Mouse (Mus musculus) liver, embryonic 14.5 days (tissue): Measurements from ENCODE around the gene Mthfsl. TPM values are rescaled to one million over a fixed set of nuclear protein-coding genes. Genes with fewer than 3 reads are reported as not detected.
"Not testable (repeated sequence)": the region's sequence is repeated elsewhere in the genome, so short reads cannot be mapped to it uniquely, and the experiment has no call there.

ENCODE experiments used
- ATAC-seq: fragments of 200-750 bp; cut with Nextera tagmentation; 2 replicates; pipeline ENCODE4 v1.8.0; 2017; ENCODE audit warnings: moderate number of reproducible peaks, mild to moderate bottlenecking, moderate library complexity; ENCODE audit not compliant: insufficient read depth
- DNase-seq, 3 experiments: peaks; one replicate each; pipeline ENCODE4 v3.0.0-alpha.2; 2012 to 2013; ENCODE audit warnings: low read depth in 3 of 3, low spot score in 3 of 3
- H3K27ac ChIP-seq: fragments of 300-500 bp; sonication (generic); 2 replicates; pipeline ENCODE4 v1.5.1; 2014; ENCODE audit warnings: moderate library complexity, mild to moderate bottlenecking, control low read depth, inconsistent platforms
- H3K27me3 ChIP-seq: fragments of 300-500 bp; sonication (generic); 2 replicates; pipeline ENCODE4 v1.6.1; 2014; ENCODE audit warnings: mild to moderate bottlenecking, low read length, moderate library complexity; ENCODE audit not compliant: control insufficient read depth, insufficient read depth
- H3K36me3 ChIP-seq: fragments of 300-500 bp; sonication (generic); replicated peaks from 2 replicates; pipeline ENCODE4 v1.6.1; 2014; ENCODE audit warnings: low read depth; ENCODE audit not compliant: control insufficient read depth, insufficient read depth
- H3K4me1 ChIP-seq, 2 experiments: fragments of 200-500 bp in 1 of 2; fragments of 300-500 bp in 1 of 2; sonication (generic) in 1 of 2; replicated peaks; 2 replicates each; pipeline ENCODE4 v1.6.1; 2012 to 2014; ENCODE audit warnings: antibody characterized with exemption in 1 of 2, inconsistent platforms in 1 of 2, low read length in 1 of 2; ENCODE audit not compliant: control insufficient read depth in 2 of 2, insufficient read depth in 2 of 2
- H3K4me2 ChIP-seq: fragments of 300-500 bp; sonication (generic); 2 replicates; pipeline ENCODE4 v1.6.1; 2014; ENCODE audit warnings: low read depth, mild to moderate bottlenecking, control low read depth, moderate library complexity
- H3K4me3 ChIP-seq, 2 experiments: fragments of 200-500 bp in 1 of 2; fragments of 300-500 bp in 1 of 2; sonication (generic) in 1 of 2; 2 replicates each; pipeline ENCODE4 v1.5.1; 2012 to 2014; ENCODE audit warnings: low read depth in 2 of 2, low read length in 2 of 2, mild to moderate bottlenecking in 2 of 2, control low read depth in 1 of 2, inconsistent platforms in 1 of 2, moderate library complexity in 1 of 2; ENCODE audit not compliant: insufficient read depth in 1 of 2
- H3K9ac ChIP-seq: fragments of 300-500 bp; sonication (generic); replicated peaks from 2 replicates; pipeline ENCODE4 v1.6.1; 2014; ENCODE audit warnings: mild to moderate bottlenecking, control low read depth, moderate library complexity
- H3K9me3 ChIP-seq: fragments of 300-500 bp; sonication (generic); 2 replicates; pipeline ENCODE4 v1.6.1; 2016; ENCODE audit warnings: low read length, mixed read lengths; ENCODE audit not compliant: control insufficient read depth
- CTCF ChIP-seq: IDR thresholded peaks from 2 replicates; pipeline ENCODE4 v1.5.1; 2016; ENCODE audit warnings: antibody characterized with exemption, low read depth, control low read depth
- WGBS: fragments of 180-500 bp; shearing (Covaris S2); extraction: QIAGEN DNeasy Blood & Tissue Kit; methylation state at CpG from one replicate; pipeline ENCODE4 v1.1.7; 2014; ENCODE audit not compliant: insufficient replicate concordance; 5-methylcytosine and 5-hydroxymethylcytosine counted together
- polyA plus RNA-seq, 2 experiments: library from polyadenylated mRNA; depleted of rRNA in 1 of 2; stranded (reverse) in 1 of 2; unstranded in 1 of 2; fragments of >200 nt; fragmentation: Nextera tagmentation in 1 of 2; extraction: Ambion mirVana in 1 of 2; gene quantifications; 2 replicates each; pipeline versions ENCODE4 v1.2.1 to v1.2.3; 2012 to 2014

The Mthfsl gene
- polyA plus RNA-seq (2012; rRNA removed) (10.5 and 16.5 TPM in 2 replicates), polyA plus RNA-seq (2014; fragmentation: Nextera tagmentation; extraction: Ambion mirVana) (20.0 and 22.1 TPM in 2 replicates)

GRCm38 (mm10) chr9:88719989-88720537, at the start of gene Mthfsl:
TSS of gene Mthfsl (minus strand) at chr9:88720296.
- not testable (repeated sequence) for H3K27me3 ChIP-seq, DNase-seq, H3K27ac ChIP-seq, H3K36me3 ChIP-seq, H3K4me1 ChIP-seq, H3K9me3 ChIP-seq
- peak; percentile 41 for ATAC-seq
- peak within 1 kb of the TSS; percentile 43 to 65 for H3K4me3 ChIP-seq
- H3K4me2 ChIP-seq = peak within 1 kb of the TSS; percentile 59
- 23% methylated on average over 11 of the region's 12 CpGs for WGBS
- H3K9ac ChIP-seq = peak within 1 kb of the TSS; percentile 47

GRCm38 (mm10) chr9:88769470-88769869, 49.4 kb upstream of the Mthfsl start:
- not testable (repeated sequence) for H3K36me3 ChIP-seq, H3K4me2 ChIP-seq, H3K27me3 ChIP-seq, H3K4me3 ChIP-seq, DNase-seq, H3K9ac ChIP-seq, H3K27ac ChIP-seq, H3K9me3 ChIP-seq, ATAC-seq, H3K4me1 ChIP-seq
- 75% methylated on average over 4 of the region's 5 CpGs for WGBS

GRCm38 (mm10) chr9:88746687-88747086, 26.6 kb upstream of the Mthfsl start:
- not testable (repeated sequence) for H3K27me3 ChIP-seq, H3K9ac ChIP-seq, H3K4me3 ChIP-seq, H3K9me3 ChIP-seq, H3K36me3 ChIP-seq, ATAC-seq, H3K27ac ChIP-seq, H3K4me1 ChIP-seq, DNase-seq, H3K4me2 ChIP-seq
- WGBS = 25% methylated on average over 1 of the region's 2 CpGs
- TF ChIP-seq CTCF = peak; percentile 28; the same call in 1 of the 2 replicates

- not testable (repeated sequence) for H3K36me3 ChIP-seq, H3K9ac ChIP-seq, H3K27ac ChIP-seq, H3K4me2 ChIP-seq, ATAC-seq, H3K27me3 ChIP-seq, DNase-seq, H3K9me3 ChIP-seq, H3K4me3 ChIP-seq, H3K4me1 ChIP-seq
- no CpG with 5 or more reads among the region's 2 CpGs for WGBS
Measured at GRCm38 (mm10) chr9:88746046-88746445, 25.9 kb upstream of the Mthfsl start.

- H3K27ac ChIP-seq, DNase-seq, H3K9ac ChIP-seq, H3K4me2 ChIP-seq, H3K4me1 ChIP-seq, H3K27me3 ChIP-seq, ATAC-seq, H3K9me3 ChIP-seq, H3K4me3 ChIP-seq, H3K36me3 ChIP-seq: not testable (repeated sequence)
Measured at GRCm38 (mm10) chr9:88735289-88735688, 15.2 kb upstream of the Mthfsl start.

GRCm38 (mm10) chr9:88733182-88733581, 13.1 kb upstream of the Mthfsl start:
- not testable (repeated sequence) for ATAC-seq, H3K36me3 ChIP-seq, H3K27me3 ChIP-seq, DNase-seq, H3K4me3 ChIP-seq, H3K9ac ChIP-seq, H3K9me3 ChIP-seq, H3K4me1 ChIP-seq, H3K27ac ChIP-seq, H3K4me2 ChIP-seq
- 47% methylated on average over 1 of the region's 1 CpGs for WGBS

GRCm38 (mm10) chr9:88732334-88732733, 12.2 kb upstream of the Mthfsl start:
- not testable (repeated sequence) for H3K4me3 ChIP-seq, H3K9me3 ChIP-seq, H3K27me3 ChIP-seq, DNase-seq, ATAC-seq, H3K9ac ChIP-seq, H3K4me1 ChIP-seq, H3K27ac ChIP-seq, H3K4me2 ChIP-seq, H3K36me3 ChIP-seq
- WGBS = 58% methylated on average over 1 of the region's 3 CpGs

GRCm38 (mm10) chr9:88731728-88732127, 11.6 kb upstream of the Mthfsl start, which contains the start of gene Bcl2a1d:
TSS of gene Bcl2a1d (minus strand) at chr9:88731914.
- not testable (repeated sequence) for H3K36me3 ChIP-seq, H3K9me3 ChIP-seq, H3K4me2 ChIP-seq, H3K4me1 ChIP-seq, H3K4me3 ChIP-seq, H3K9ac ChIP-seq, DNase-seq, H3K27me3 ChIP-seq, H3K27ac ChIP-seq
- ATAC-seq = peak; percentile 8; the same call in 1 of the 2 replicates
- 27% methylated on average over 5 of the region's 5 CpGs for WGBS
